Mouse (Mus musculus): Measurements from ENCODE around the gene Pkp1. TPM values are rescaled to one million over a fixed set of nuclear protein-coding genes. Genes with fewer than 3 reads are reported as not detected.
A peak's percentile ranks its signal among the peaks of the same experiment; 100 is the strongest.

Pkp1 gene
- total RNA-seq, 1 experiment from 2014 or later = not detected

DNA sequence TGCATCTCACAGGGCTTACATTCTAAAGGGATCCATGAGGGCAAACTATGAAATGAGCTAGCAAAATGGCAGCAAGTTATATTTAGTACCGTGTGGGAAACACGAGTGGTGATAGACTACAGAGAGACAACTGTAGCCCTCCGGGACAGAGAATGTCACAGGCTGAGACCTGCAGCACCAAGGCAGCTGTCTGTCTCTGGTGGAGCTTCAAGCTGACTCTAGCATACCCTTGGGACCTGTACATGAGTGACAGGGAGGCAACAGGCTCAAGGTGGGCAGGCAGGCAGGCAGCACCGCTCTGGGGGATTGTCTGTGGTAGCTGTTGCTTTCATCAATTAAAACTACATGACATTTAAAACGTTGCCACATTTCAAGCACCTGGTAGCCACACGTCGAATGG lies 4.2 kb upstream of the Pkp1 start:
- ATAC-seq (replicated peaks in 1 of 2; ENCODE audit: insufficient read depth in 1 of 2, low FRiP score in 2 of 2, low TSS enrichment in 1 of 2, low read depth in 1 of 2, poor library complexity in 2 of 2, severe bottlenecking in 2 of 2) = no peak

DNA sequence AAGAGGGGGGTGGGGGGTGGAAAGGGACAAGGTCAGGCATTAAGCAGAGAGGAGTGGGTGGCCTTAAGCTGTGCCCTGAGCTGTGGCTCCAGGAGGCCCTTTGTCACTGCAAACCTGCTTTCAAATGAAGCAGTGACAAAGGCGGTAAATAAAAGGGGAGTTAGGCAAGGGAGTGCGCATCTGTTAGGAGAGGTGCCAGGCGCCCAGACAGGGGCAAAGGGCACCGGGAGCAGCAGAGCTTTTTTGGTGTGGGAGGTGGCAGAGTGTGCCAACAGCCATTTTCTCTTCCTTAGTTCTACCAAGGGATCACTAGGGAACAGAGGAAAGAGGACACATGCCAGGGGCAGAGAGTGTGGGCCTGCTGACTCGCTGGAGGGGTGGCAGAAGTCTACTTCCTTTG lies 1.8 kb downstream of the Pkp1 start:
- ATAC-seq (replicated peaks in 1 of 2; ENCODE audit: insufficient read depth in 1 of 2, low FRiP score in 2 of 2, low TSS enrichment in 1 of 2, low read depth in 1 of 2, poor library complexity in 2 of 2, severe bottlenecking in 2 of 2) = no peak

DNA sequence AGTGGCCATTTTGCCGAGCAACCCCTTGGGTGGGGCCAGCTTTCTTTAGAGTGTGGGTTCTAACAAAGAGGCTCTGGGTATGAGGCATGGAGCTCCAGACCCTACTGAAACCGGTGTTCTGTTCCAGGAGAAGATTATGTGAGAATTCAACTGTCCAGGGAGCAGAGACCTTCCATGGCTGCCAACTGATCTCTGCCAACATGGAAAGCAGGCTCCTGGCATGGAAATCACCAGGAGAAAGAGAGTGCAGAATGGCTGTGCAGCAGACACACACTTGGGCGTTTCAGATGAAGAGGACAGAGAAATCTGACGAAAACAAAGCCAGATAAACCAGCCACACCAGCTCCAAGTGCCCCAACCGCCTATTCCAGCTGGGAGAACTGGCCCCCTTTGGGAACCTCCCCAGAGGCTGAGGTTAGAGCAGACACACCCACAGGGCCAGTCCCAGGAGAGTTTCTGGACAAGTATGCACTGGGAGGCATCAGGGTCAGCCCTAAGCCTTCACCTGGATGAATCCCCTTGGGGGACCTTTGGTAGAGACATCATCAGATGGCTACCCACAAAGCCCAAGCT lies 2.4 kb downstream of the Pkp1 start:
- ATAC-seq (replicated peaks in 1 of 2; ENCODE audit: insufficient read depth in 1 of 2, low FRiP score in 2 of 2, low TSS enrichment in 1 of 2, low read depth in 1 of 2, poor library complexity in 2 of 2, severe bottlenecking in 2 of 2) = no peak

DNA sequence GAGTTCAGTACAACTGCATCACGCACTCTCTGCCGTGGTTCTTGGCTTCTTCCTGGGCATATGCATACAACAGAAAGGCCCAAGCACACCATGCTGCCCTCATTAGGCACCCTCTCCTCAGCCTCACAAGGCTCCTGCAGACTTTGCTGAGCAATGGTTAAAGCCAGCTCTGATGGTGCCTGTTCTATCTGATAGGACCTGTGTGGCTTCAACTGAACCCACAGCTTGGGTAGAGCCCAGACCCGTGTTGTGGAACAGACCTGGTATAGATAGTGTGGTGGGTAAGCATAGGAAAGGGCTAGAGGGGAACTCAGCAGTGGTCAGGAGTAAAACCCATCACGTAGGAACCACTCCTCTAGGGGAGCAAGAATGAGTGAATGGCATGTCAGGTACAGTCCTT lies 5.3 kb downstream of the Pkp1 start:
- no peak for ATAC-seq (replicated peaks in 1 of 2; ENCODE audit: insufficient read depth in 1 of 2, low FRiP score in 2 of 2, low TSS enrichment in 1 of 2, low read depth in 1 of 2, poor library complexity in 2 of 2, severe bottlenecking in 2 of 2)

DNA sequence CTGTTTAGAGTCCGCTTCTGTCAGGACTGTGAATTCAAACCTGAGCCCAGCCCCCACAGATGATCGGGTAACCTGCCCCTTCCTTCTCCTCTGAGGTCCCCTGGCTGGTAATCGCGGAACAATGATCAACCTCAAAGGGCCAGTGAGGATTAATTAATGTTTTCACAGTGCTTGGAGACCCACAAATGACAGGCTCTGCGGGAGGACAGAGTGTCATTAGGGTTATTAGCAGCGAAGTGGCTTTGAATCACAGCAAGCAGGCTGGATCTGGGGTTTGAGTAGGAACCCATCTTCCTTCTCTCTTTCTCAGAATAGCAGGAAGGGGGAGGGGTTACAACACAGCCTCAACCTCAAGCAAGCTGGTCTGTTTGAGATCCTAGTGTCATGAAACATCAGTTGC lies 9.6 kb downstream of the Pkp1 start:
- no peak for ATAC-seq (replicated peaks in 1 of 2; ENCODE audit: insufficient read depth in 1 of 2, low FRiP score in 2 of 2, low TSS enrichment in 1 of 2, low read depth in 1 of 2, poor library complexity in 2 of 2, severe bottlenecking in 2 of 2)

DNA sequence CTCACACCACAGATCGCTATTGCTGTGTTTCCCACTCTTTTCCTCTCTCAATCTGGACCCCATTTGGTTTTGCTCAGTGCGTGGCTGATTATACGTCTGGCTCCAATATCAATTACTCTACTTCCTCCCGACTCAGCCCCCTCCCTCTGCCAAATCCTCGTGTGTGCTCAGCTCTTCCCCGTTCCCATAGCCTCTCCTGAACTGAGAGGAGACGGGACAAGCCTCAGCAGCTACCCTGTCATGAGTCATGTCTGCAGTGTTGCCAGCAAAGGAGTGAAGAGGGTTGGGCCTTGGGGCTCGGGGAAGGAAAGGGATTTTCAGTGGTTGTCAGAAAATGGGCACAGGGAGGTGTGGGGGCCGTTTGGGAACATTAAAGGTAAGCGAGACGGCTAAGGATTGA lies 12.3 kb downstream of the Pkp1 start:
- no peak for ATAC-seq (replicated peaks in 1 of 2; ENCODE audit: insufficient read depth in 1 of 2, low FRiP score in 2 of 2, low TSS enrichment in 1 of 2, low read depth in 1 of 2, poor library complexity in 2 of 2, severe bottlenecking in 2 of 2)

DNA sequence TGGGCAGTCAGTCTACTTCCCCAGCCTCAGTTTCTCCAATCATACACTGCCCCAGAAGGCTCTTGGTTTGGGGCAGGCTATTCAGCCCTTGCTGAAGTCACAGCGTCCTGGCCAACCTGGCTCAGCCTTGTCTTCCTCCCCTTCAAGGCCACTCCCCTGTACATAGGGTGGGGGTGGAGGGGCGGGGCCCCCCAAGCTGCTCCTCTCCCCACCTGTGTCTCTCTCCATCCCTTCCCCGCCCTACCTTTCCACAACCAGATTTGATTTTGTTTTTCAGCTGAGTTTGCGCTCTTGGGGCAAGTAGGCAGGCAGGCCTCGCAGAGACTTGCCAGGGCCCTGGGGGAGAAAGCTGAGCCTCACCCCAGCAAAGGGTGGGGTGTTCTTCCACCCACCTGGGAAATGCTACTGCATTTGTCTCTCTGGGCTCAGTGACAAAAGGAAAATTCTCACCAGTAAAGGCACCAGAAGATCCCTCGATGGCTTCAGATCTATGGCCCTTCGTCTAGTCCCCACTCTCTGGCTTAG lies 19.0 kb downstream of the Pkp1 start:
- no peak for ATAC-seq (replicated peaks in 1 of 2; ENCODE audit: insufficient read depth in 1 of 2, low FRiP score in 2 of 2, low TSS enrichment in 1 of 2, low read depth in 1 of 2, poor library complexity in 2 of 2, severe bottlenecking in 2 of 2)

DNA sequence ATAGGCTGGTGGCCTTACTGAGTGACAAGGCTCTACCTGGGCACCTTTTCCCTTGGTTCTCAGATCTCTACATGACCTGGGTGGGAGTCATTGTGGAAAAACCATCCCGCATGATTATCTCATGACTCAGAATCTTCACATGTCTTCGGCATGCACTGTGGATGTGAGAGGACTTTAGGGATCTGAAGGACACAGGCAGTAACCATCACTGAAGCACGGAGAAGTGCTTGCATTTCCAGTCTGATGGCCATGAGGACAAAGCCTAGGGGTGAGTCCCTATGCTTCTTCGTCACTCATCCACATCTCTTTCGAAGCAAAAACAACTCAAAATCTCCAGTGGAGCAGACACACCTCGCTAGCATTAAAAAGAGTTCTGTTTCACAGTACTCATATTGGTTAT lies 19.7 kb downstream of the Pkp1 start:
- no peak for ATAC-seq (replicated peaks in 1 of 2; ENCODE audit: insufficient read depth in 1 of 2, low FRiP score in 2 of 2, low TSS enrichment in 1 of 2, low read depth in 1 of 2, poor library complexity in 2 of 2, severe bottlenecking in 2 of 2)

DNA sequence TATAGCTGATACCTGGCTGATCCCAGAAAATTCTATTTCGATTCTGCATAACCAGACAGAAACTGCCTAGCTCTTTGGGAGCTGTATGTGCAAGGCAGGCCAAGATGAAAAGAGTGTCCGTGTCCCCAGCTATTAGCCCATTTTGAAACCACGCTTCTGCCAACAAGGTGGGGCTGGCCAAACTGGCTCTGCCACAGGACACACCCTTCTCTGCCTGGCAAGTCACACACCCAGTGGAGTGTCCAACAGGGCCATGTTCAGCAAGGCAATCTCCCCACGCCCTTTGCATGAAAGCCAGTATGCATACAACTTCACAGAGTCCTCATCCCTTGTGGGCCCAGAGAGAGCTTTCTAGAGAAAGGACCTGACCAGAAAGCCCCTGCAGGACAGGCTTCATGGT lies 23.6 kb downstream of the Pkp1 start:
- no peak for ATAC-seq (replicated peaks in 1 of 2; ENCODE audit: insufficient read depth in 1 of 2, low FRiP score in 2 of 2, low TSS enrichment in 1 of 2, low read depth in 1 of 2, poor library complexity in 2 of 2, severe bottlenecking in 2 of 2)

DNA sequence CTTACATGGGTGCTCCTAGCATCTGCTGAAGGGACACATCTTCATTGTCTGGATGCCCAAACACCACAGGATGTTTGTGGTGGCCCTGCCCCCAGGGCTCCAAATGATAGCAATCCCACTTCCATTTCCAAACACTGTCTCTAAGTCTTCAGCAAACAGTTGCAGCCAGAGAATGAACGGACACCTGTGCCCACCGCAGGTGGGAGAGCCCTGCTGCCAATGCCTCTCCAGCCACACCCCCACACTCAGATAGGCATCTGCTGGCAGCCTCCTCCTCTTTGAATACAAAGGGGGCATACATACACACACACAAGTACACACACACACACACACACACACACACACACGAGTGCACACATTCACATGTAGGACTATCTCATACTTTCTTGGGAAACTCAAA lies 25.6 kb downstream of the Pkp1 start:
- no peak for ATAC-seq (replicated peaks in 1 of 2; ENCODE audit: insufficient read depth in 1 of 2, low FRiP score in 2 of 2, low TSS enrichment in 1 of 2, low read depth in 1 of 2, poor library complexity in 2 of 2, severe bottlenecking in 2 of 2)

DNA sequence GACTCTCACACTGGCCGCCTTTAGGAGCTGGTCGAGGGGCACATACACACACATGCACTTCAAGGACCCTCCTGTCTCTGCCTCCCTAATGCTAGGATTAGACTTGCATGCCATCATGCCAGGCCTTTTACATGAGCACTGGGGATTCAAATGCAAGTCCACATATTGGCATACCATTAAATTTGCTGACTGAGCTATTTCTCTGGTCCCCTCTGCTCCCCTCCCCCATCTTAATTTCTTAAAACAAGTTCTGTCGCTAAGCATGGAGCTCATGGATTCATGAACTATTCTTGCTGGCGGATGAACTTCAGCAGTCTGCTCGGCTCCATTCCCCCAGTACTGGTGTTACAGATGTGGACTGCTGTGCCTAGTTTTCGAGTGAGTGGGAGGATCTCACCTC lies 26.2 kb downstream of the Pkp1 start:
- ATAC-seq (replicated peaks in 1 of 2; ENCODE audit: insufficient read depth in 1 of 2, low FRiP score in 2 of 2, low TSS enrichment in 1 of 2, low read depth in 1 of 2, poor library complexity in 2 of 2, severe bottlenecking in 2 of 2) = no peak

DNA sequence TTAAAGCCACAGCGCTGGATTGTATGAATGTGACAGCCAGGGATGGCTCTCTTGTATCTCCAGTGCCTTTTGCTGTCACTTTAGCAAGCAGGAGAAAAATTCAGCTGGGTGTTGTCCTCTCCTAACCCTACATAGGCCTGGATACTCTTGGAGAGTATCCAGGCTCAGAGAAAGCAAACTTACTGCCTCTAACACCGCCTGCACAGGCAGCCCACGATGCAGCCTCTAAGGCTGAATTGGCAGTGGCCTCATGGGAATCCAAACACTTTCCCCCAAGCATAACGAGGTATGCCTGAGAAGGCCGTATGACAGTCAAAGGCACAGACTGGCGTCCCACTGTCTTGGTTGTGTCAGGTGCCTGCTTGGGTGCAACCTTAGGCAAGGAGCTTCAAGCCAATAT lies 26.8 kb downstream of the Pkp1 start:
- no peak for ATAC-seq (replicated peaks in 1 of 2; ENCODE audit: insufficient read depth in 1 of 2, low FRiP score in 2 of 2, low TSS enrichment in 1 of 2, low read depth in 1 of 2, poor library complexity in 2 of 2, severe bottlenecking in 2 of 2)

DNA sequence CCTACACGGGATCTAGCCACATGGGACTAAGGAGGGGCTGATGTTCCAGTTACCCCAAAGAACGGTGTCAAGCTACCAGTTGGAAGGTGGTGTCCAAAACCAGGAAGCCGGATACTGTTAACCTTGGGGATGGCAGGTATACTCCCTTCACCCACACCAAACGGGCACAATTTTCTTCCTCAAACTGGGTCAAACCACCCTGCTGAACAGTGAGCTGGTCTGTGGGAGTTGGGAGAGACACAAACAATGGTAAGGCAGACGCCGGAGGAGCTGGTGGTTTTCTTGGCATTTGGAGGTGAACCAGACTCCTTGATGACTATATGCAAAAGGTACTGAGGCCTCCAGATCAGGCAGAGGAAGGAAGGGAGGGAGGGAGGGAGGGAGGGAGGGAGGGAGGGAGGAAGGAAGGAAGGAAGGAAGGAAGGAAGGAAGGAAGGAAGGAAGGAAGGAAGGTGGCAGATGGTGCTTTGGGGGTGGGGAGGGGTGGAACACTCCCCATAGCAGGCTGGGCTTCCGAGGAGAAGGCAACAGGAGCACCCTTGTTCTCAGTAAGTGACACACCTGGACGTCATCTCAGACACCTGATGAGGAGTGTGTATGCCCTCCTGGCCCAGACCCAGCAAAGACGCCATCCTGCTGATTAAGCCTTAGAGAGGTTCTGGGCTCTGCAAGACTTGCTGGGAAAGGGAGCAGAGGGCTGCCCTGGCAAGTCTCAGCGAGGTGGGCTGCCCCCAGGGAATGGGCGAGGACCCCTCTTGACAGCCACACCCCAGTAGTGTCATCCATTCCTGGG lies 27.4 kb downstream of the Pkp1 start:
- no peak for ATAC-seq (replicated peaks in 1 of 2; ENCODE audit: insufficient read depth in 1 of 2, low FRiP score in 2 of 2, low TSS enrichment in 1 of 2, low read depth in 1 of 2, poor library complexity in 2 of 2, severe bottlenecking in 2 of 2)

DNA sequence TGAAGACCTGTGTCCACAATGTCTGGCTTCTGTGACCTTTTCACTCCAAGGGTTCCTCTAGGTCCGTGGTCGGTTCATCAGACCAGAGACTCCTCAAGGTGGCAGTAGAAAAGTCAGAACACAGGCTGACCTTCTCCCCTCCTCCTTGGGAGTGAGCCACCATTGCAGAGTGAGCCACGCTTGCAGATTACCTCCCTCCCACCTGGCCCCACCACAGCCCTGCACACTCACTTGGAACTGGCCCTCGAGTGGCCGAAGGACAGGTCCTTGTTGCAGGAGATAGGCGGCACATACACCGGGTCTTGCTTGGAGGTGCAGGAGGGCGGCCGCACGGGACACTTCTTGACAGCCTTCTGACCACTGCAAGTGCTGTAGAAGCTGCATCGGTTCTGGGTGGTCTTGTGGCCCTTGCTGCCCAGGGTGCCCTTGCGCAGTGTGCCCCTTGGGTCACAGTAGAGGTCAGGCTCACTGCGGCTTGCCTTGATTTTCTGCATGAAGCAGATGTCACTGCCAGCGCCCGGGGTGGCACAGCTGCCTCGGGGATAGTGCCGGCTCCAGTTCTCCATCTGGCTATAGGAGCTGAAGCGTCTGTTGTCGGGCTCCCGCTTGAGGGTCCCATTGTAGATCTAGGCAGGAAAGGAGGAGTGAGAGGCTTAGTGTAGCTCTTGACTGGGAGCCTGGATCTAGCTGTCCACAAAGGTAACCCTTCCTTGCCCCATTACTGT lies 29.4 kb downstream of the Pkp1 start:
- ATAC-seq (replicated peaks in 1 of 2; ENCODE audit: insufficient read depth in 1 of 2, low FRiP score in 2 of 2, low TSS enrichment in 1 of 2, low read depth in 1 of 2, poor library complexity in 2 of 2, severe bottlenecking in 2 of 2) = no peak

DNA sequence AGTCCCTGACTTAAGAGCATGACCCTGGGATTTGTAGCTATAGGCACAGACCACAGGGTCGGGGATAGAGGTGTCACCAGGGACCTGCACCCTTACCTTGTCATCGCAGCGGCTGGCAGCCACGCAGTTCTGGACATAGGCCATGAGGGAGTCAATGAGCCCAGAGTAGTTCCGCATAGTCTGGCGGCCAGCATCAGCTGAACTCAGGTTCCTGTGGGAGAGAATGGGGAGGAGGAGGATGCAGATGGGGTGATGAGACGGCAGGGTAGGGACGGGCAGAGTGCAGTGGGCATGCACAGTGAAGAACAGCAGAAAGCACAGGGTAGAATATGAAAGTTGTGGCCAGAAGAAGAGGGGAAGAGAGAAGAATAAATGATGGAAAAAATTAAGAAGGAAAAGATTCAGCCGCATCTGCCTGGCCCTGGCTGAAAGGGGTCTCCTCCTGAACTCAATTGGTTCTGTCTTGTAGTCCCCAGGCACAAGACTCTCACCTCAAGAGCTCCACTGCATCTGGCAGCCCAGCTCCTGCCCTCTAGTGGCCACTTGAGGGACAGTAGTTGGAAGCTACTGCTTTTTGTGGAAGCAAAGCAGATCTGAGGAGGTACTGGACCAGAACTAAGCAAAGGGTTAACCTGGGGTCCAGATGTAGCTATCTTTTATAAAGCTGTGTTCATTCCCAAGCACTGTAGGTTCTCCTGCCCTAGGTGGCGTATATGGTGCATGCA lies 36.5 kb downstream of the Pkp1 start:
- peak; percentile 73 to 77 for ATAC-seq (replicated peaks in 1 of 2; ENCODE audit: insufficient read depth in 1 of 2, low FRiP score in 2 of 2, low TSS enrichment in 1 of 2, low read depth in 1 of 2, poor library complexity in 2 of 2, severe bottlenecking in 2 of 2)

DNA sequence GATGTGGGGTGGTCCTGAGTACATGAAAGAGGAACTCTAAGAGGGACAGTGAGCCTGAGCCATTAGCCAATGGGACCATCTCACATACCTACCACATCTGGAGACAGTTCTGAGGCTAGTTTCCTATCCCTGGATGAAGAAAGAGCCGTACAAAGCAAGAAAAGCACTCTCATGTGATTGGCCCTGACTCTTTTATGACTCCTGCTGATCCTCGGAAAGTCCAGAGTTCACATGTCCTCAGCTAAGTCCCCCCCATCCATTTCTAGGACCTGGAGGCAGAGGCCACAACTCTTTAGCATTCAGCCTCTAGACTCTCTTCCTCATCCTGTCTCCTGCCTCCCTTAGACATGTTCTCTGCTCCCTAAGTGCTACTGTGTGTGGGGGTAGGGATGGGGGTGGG lies 41.8 kb downstream of the Pkp1 start:
- no peak for ATAC-seq (replicated peaks in 1 of 2; ENCODE audit: insufficient read depth in 1 of 2, low FRiP score in 2 of 2, low TSS enrichment in 1 of 2, low read depth in 1 of 2, poor library complexity in 2 of 2, severe bottlenecking in 2 of 2)

DNA sequence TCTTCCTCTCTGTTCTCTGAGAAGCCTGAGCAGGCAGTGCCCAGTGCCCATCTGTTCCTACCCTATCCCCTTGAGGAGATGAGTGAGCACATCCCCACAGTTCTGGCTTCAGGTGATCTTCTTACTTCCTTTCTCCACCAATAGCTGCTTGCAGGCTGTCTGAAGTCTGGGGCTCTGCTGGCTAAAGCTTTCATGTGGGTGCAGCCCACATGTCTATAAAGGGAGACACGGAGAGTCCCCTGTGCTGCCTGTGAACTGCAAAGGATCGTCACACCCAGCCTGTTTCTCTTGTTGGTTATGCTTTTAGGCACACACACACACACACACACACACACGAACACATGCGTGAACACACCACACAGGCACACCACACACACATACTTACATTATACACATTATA lies 46.0 kb downstream of the Pkp1 start:
- ATAC-seq (replicated peaks in 1 of 2; ENCODE audit: insufficient read depth in 1 of 2, low FRiP score in 2 of 2, low TSS enrichment in 1 of 2, low read depth in 1 of 2, poor library complexity in 2 of 2, severe bottlenecking in 2 of 2) = no peak

DNA sequence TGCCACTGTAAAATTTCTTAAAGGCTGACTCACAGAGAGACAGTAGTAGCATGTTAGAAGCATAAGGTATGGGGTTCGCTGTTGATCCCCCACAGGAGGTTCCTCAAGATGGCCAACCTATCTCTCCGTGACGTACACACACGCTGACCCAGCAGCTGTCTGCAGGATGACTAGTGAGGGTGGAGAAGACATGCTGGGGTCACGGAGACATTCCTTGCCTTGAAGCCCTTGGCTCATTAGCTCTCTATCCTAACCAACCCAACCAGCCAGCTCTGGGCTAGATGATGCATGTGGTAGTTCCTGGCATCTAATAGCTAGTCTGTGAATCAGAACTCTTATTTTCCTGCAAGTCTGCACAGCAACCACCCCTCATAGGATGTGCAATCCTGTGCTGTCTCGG lies 50.4 kb downstream of the Pkp1 start:
- no peak for ATAC-seq (replicated peaks in 1 of 2; ENCODE audit: insufficient read depth in 1 of 2, low FRiP score in 2 of 2, low TSS enrichment in 1 of 2, low read depth in 1 of 2, poor library complexity in 2 of 2, severe bottlenecking in 2 of 2)
